Mouse (Mus musculus) left cerebral cortex, adult 9 months (tissue): Measurements from ENCODE around the gene F7.
"Not testable (repeated sequence)": the region's sequence is repeated elsewhere in the genome, so short reads cannot be mapped to it uniquely, and the experiment has no call there.

Experiments
- DNase-seq, 2 experiments: peaks; one replicate each; pipeline ENCODE4 v3.0.0; 2022; ENCODE audit warnings: low spot score in 2 of 2

The F7 gene

DNA sequence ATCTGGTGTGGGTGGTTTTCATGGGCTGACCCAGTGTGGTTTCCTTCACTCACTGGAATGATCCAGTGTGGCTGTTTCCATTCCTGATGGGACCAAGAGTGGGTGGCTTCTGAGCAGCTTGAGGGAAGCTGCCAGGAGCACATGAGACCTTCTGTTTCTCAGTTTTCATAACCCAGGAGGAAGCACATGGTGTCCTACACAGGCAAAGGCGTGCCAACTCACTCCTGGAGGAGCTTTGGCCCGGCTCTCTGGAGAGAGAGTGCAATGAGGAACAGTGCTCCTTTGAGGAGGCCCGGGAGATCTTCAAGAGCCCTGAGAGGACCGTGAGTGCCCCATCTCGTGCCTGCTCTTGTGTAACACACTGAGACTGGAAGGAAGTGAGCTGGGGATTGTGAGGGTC is 2.6 kb downstream of the F7 start:
- peak; percentile 47 to 83 for DNase-seq

DNA sequence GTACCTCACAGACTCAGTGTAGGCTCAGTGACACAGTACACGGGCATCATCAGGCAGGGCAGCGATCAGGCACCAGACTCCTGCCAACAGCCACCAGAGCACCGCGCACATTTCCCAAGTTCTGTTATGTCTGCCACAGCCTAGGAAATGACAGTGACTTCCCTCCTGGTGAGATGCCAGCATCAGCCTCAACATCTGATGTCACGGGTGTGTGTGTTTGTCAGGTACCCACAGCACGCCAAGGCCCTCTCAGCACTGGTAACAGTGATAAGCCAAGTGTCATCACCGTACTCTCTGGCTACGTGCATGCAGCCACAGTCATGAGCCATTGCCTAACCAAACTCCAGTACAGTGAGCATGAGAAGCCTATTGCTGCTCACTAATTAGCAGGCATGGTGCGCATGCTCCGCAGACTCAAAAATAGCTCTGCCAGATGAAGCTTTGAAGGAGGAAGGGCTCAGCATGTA is 10.5 kb downstream of the F7 start:
- DNase-seq = peak; percentile 44 to 55

DNA sequence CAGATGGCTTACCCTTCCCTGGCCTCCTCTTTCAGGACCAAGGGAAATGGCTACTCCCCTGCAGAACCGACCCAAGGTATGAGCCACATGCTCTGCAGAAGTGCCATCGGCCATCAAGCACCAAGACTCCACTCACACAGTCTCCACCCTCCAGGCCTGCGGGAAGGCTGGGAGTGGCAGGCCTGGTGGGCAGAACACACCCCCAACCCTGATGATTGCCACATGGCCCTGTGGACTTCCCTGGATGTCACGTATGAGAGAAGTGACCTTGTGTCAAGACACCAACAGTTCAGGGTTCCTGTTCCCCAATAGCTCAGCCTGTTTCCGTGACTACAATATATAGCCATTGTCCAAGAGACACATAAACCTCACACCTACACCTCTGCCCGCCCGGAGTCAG is 11.2 kb downstream of the F7 start, which contains the start of gene F10:
Gene F10, plus strand, starts transcription at position 294 of the 400 bp plus-strand sequence.
- no peak for DNase-seq

DNA sequence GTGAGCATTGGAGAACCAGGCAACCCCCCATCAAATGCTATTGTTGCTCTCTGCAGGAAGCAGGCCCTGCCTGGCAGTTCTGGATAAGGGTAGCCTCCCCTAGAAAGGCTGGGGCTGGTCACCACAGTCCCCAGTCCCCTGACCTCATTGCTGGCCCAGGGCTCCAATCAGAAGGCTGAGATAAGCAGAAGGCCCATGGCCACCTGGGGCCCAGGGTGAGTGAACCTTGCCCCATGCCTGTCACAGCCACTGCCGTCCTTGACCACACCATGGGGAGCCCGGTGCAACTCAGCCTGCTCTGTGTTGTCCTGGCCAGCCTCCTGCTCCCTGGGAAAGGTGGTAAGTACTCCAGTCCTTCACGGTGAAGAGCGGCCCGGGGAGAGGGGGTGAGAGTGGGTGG is 11.7 kb downstream of the F7 start:
- DNase-seq = no peak

DNA sequence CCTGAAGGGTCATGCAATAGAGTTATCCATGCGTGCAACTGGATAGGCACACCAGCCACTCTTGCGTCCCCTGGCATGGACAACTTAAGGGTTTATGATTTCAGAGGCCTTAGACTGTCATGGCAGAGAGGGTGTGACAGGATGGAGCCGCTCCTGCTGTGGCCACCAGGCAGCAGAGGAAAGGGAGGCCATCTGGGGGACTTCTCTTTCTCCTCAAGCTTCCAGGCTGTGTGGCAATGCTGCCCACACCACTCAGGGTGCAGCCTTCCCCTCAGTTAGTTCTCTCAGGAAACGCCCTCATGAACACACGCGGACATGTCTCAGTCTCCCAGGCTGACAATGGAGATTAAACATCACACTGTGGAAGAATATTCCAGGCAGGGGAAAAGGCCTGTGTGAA is 13.2 kb downstream of the F7 start:
- DNase-seq = no peak

DNA sequence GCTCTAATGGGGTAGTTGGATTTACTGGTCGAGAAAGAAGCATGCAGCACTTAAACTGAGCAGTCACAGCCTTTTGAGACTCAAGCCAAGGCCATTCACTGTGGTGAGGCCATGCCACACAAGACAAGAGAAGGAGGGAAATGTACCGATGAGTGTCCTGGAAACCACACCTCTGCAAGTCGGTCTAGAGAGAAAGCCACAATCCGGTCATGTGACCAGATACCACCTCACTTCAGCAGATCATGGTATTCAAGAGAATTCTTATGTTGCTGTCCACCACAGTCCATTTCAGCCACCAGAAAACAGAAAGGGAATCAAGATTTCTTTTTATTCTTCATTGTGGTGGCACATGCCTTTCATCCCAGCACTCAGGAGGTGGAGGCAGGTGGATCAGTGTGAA is 15.6 kb downstream of the F7 start:
- DNase-seq = no peak

DNA sequence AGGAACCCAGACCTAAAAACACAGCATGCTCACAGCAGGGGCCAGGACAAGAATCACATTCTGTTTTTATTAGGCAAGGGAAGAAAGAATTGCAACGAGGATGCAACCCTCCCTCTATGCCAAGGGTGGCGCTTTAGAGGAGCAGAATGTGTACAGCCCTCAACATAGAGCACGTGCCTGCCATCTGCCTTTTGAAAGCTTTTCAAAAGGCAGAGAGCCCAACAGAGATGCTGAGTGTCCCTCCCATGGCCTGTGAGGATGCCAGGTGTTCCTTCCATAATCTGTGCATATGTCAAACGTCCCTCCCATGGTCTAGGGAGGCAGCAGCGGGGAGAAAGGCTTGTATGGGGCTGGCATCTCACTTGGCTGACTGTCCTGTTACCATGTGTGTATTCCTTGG is 21.8 kb downstream of the F7 start:
- DNase-seq = no peak

DNA sequence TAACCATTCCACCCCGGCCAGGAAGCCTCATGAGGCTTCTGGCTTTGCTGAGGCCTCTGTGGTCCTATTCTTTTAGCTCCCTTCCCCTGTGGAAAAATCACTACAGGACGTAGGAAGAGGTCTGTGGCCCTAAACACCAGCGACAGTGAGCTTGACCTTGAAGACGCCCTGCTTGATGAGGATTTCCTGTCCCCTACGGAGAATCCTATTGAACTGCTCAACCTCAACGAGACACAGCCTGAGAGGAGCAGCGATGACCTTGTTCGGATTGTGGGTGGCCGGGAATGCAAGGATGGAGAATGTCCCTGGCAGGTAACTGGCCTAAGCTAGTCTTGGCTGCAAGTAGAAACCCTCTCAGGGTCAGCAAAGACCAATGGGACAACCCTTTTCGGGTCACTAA is 24.7 kb downstream of the F7 start:
- DNase-seq = no peak

DNA sequence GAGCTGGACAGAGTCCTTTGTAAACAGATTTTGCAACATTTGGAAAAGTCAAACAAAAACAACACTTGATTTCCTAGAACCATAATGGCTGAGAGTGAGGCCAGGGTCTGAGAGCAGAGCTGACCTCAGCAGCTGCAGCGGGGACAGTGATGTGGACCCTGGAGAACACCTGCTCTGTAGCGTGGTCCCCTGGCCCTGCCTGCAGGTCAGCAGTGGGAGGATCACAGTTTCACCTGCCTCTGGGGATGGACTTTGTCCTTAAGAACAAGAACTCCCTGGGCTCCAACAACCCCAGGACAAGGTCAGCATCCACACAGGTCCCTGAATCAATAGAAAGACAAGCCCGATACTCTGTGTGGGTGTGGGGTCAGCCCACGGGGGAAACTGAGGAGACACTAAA is 31.5 kb downstream of the F7 start:
- no peak for DNase-seq

DNA sequence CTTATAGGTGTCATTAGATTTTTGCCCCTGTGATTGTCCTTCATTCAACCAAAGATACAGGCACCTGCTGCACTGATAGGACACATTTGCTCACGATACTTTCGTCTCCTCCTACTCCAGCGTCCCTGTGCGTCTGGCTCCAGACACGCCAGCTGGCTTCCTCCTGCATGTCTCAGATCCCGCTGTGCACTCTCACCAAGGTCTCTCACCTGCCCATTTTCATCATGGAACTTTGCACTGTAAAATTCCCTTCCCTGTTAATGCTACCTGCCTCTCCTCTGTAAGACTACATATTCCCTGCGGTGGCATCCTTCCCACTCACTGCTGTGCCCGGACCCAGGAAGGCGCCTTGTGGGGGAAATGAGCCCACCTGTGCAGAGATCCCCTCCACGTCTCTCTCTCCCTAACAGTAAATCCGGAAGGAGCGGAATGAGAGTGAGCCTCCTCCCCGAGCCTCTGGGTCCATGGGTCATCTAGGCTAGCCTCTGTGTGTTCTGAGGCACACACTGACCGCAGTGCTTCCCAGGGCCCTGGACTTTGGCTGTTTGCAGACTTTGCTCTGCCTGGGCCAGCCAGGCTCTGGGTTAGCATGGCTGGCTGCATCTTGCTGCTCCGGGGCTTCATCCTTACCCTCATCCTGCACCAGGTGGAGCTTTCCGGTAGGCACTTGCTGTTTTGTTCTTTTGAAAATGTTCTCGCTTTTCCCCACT is 34.8 kb downstream of the F7 start, which contains the start of gene Proz:
Gene Proz, plus strand, starts transcription at position 474 of the 710 bp plus-strand sequence.
- DNase-seq = no peak

DNA sequence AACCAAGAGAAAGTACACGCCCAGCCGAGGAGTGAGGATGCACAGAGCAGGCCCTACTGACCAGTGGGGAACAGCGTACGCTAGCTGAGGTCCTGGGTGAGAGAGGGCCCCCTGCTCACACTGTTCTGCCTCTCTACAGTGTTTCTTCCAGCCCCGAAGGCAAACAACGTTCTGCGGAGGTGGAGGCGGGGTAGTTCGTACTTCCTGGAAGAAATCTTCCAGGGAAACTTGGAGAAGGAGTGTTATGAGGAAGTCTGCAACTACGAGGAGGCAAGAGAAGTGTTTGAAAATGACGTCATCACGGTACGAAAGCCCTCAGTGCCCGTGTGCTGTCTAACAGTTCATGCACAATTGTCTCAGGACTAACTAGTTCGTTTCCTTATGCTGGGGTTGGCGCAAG is 37.3 kb downstream of the F7 start:
- DNase-seq = no peak

DNA sequence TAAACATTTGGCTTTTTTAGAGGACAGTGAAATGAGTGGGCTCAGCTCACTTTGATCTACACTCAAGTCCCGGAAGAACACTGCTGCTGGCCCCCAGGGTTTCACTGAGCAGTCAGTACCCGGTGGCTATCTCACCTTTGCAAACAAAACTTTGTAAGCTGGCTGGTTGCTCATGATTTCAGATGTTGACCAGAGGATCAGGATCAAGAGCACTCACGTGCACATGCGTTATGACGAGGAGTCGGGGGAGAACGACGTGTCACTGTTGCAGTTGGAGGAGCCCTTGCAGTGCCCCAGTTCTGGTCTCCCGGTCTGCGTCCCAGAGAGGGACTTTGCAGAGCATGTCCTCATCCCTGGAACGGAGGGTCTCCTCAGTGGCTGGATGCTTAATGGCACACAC is 47.4 kb downstream of the F7 start:
- no peak for DNase-seq

DNA sequence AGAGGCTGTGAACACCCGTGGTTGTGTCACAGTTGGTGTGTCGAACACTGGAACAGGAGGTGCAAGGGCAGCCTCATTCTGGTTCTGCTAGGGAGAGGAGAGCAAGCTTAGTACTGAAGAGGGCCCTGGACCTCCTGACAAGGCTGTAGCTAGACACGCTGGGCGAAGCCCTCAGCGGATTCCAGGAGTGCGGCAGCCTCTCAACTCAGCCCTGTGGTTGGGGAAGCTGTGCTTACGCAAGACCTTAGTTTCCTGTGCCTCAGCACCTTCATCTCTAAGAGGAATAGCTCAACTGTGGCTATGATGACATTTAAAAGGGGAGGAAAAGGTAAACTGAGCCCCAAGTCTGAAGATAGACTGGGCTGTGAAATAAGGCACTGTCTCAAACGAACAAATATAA is 49.2 kb downstream of the F7 start:
- DNase-seq = no peak

DNA sequence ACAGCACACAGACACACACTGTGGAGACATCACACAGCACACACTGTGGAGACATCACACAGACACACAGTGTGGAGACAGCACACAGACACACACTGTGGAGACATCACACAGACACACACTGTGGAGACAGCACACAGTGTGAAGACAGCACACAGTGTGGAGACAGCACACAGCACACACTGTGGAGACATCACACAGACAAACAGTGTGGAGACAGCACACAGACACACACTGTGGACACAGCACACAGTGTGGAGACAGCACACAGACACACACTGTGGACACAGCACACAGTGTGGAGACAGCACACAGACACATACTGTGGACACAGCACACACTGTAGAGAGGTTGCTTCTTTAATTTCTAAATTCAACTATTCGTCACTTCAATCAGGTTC is 49.7 kb downstream of the F7 start:
- not testable (repeated sequence) for DNase-seq

DNA sequence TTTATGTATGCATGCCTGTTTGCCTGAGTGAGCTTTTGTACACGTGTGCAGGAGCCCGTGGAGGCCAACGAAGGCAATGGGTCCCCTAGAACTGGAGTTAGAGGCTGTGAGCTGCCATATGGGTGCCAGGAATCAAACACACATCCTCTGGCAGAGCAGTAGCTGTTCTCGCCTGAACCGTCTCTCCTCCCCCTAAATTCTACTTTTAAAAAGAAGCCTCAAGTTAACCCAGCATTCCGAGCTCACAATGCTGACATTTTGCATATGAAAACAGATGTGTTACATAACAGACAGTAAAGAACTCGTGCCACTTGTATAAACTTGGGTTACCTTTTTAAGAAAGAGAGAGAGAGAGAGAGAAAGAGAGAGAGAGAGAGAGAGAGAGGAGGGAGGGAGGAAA is 51.7 kb downstream of the F7 start:
- DNase-seq = peak in 1 of 2 experiments; percentile 15
